Comparison of ENCODE assay signal across 39 mouse cellular contexts in genomic region chr5:98563801-98564200, GRCm38 (mm10). TPM values are rescaled to one million over a fixed set of nuclear protein-coding genes. Genes with fewer than 3 reads are reported as not detected.
DNase-seq lines count a peak whose midpoint lies in the region; ATAC-seq and TF ChIP-seq lines count a peak whose summit lies in the region.
"Had no signal": no experiment of that assay in that cellular context is flagged by ENCODE, and none has a peak within 500 bp of the region (broad histone marks: within the 10 kb centered on the region; RNA-seq: fewer than 3 reads in every experiment).

No protein-coding gene starts in this region.

- TF ChIP-seq CTCF in midbrain, postnatal 0 days (IDR thresholded peaks at IDR 0.05), result no peak

- H3K9me3 ChIP-seq in forebrain, embryonic 12.5 days, result no peaks in the 10 kb centered on the region
- no peaks in the 10 kb centered on the region for H3K9me3 ChIP-seq in forebrain, embryonic 14.5 days (replicated peaks; ENCODE audit: control insufficient read depth, low read length)
- H3K9me3 ChIP-seq in kidney, embryonic 16.5 days (ENCODE audit: low read length), result no peaks in the 10 kb centered on the region
- H3K9me3 ChIP-seq in midbrain, embryonic 12.5 days, result no peaks in the 10 kb centered on the region
- H3K9me3 ChIP-seq in midbrain, postnatal 0 days (ENCODE audit: low read length), result no peaks in the 10 kb centered on the region
- H3K9me3 ChIP-seq: embryonic facial prominence, embryonic 13.5 days; heart, embryonic 10.5 days; heart, embryonic 15.5 days; intestine, embryonic 15.5 days; limb, embryonic 12.5 days; liver, embryonic 15.5 days; lung, embryonic 15.5 days had no signal

- peak overlapping the region; percentile 50; the same call in 1 of the 2 replicates for H3K27ac ChIP-seq in forebrain, embryonic 12.5 days
- no peak overlapping the region for H3K27ac ChIP-seq in forebrain, embryonic 14.5 days (ENCODE audit: low read depth, low read length)
- H3K27ac ChIP-seq in kidney, embryonic 16.5 days (ENCODE audit: low read length), result peak overlapping the region; percentile 43; the same call in 1 of the 2 replicates
- 0 out of 2 replicates have a peak overlapping the region, but pooled peaks have one; percentile 6 for H3K27ac ChIP-seq in midbrain, embryonic 12.5 days (replicated peaks)
- no peak overlapping the region for H3K27ac ChIP-seq in midbrain, postnatal 0 days (ENCODE audit: low read depth, low read length)
- H3K27ac ChIP-seq: embryonic facial prominence, embryonic 13.5 days; heart, embryonic 10.5 days; heart, embryonic 15.5 days; hindbrain, postnatal 0 days; intestine, embryonic 15.5 days; left cerebral cortex, adult 2 months; limb, embryonic 12.5 days; liver, embryonic 15.5 days; lung, embryonic 15.5 days; stomach, postnatal 0 days had no signal

- H3K36me3 ChIP-seq in forebrain, embryonic 12.5 days (replicated peaks), result no peaks in the 10 kb centered on the region
- H3K36me3 ChIP-seq in forebrain, embryonic 14.5 days (ENCODE audit: control insufficient read depth, insufficient read depth, low read length), result no peaks in the 10 kb centered on the region
- H3K36me3 ChIP-seq in kidney, embryonic 16.5 days (ENCODE audit: insufficient read depth, low read length), result no peaks in the 10 kb centered on the region
- no peaks in the 10 kb centered on the region for H3K36me3 ChIP-seq in midbrain, embryonic 12.5 days
- no peaks in the 10 kb centered on the region for H3K36me3 ChIP-seq in midbrain, postnatal 0 days (ENCODE audit: insufficient read depth, low read length)
- H3K36me3 ChIP-seq: embryonic facial prominence, embryonic 13.5 days; heart, embryonic 10.5 days; heart, embryonic 15.5 days; intestine, embryonic 15.5 days; limb, embryonic 12.5 days; liver, embryonic 15.5 days; lung, embryonic 15.5 days had no signal

- WGBS in forebrain, embryonic 12.5 days, result 27% methylated on average over 9 of the region's 9 CpGs
- WGBS in forebrain, embryonic 14.5 days, result 21% methylated on average over 9 of the region's 9 CpGs
- 57% methylated on average over 9 of the region's 9 CpGs for WGBS in kidney, embryonic 16.5 days
- WGBS in midbrain, embryonic 12.5 days, result 29% methylated on average over 9 of the region's 9 CpGs
- 23% methylated on average over 9 of the region's 9 CpGs for WGBS in midbrain, postnatal 0 days

- H3K27me3 ChIP-seq in forebrain, embryonic 12.5 days, result no peaks in the 10 kb centered on the region
- H3K27me3 ChIP-seq in forebrain, embryonic 14.5 days (replicated peaks; ENCODE audit: control insufficient read depth, insufficient read depth, low read length), result no peaks in the 10 kb centered on the region
- no peaks in the 10 kb centered on the region for H3K27me3 ChIP-seq in kidney, embryonic 16.5 days (ENCODE audit: insufficient read depth, low read length)
- 0 out of 2 replicates have a peak, but pooled peaks cover 4% of the 10 kb centered on the region for H3K27me3 ChIP-seq in midbrain, embryonic 12.5 days
- H3K27me3 ChIP-seq in midbrain, postnatal 0 days (ENCODE audit: insufficient read depth, low read length), result no peaks in the 10 kb centered on the region
- H3K27me3 ChIP-seq: heart, embryonic 15.5 days; intestine, embryonic 15.5 days; limb, embryonic 12.5 days; liver, embryonic 15.5 days; lung, embryonic 15.5 days; Patski had no signal

- H3K9ac ChIP-seq in forebrain, embryonic 12.5 days, result no peak overlapping the region
- no peak overlapping the region for H3K9ac ChIP-seq in forebrain, embryonic 14.5 days (ENCODE audit: low read length)
- H3K9ac ChIP-seq in kidney, embryonic 16.5 days (replicated peaks; ENCODE audit: low read length), result no peak overlapping the region
- no peak overlapping the region for H3K9ac ChIP-seq in midbrain, embryonic 12.5 days (replicated peaks)
- H3K9ac ChIP-seq in midbrain, postnatal 0 days (replicated peaks; ENCODE audit: low read length, poor library complexity, severe bottlenecking), result no peak overlapping the region
- H3K9ac ChIP-seq: embryonic facial prominence, embryonic 13.5 days; heart, embryonic 15.5 days; intestine, embryonic 15.5 days; limb, embryonic 12.5 days; liver, embryonic 15.5 days; lung, embryonic 15.5 days had no signal

- no peak for ATAC-seq in forebrain, embryonic 12.5 days (ENCODE audit: low FRiP score)
- ATAC-seq in forebrain, embryonic 14.5 days, result no peak
- ATAC-seq in kidney, embryonic 16.5 days (ENCODE audit: low FRiP score, low TSS enrichment), result no peak
- ATAC-seq in midbrain, embryonic 12.5 days (ENCODE audit: low FRiP score, low read depth), result peak; percentile 25; the same call in 1 of the 2 replicates
- no peak for ATAC-seq in midbrain, postnatal 0 days (ENCODE audit: low FRiP score)
- ATAC-seq: hindbrain, postnatal 0 days; intestine, embryonic 15.5 days; Patski had no signal

- no peak overlapping the region for H3K4me2 ChIP-seq in forebrain, embryonic 12.5 days
- no peak overlapping the region for H3K4me2 ChIP-seq in forebrain, embryonic 14.5 days (ENCODE audit: low read length)
- no peak overlapping the region for H3K4me2 ChIP-seq in kidney, embryonic 16.5 days (replicated peaks; ENCODE audit: low read depth, low read length)
- peak overlapping the region; percentile 20; the same call in 1 of the 2 replicates for H3K4me2 ChIP-seq in midbrain, embryonic 12.5 days (replicated peaks)
- no peak overlapping the region for H3K4me2 ChIP-seq in midbrain, postnatal 0 days (ENCODE audit: low read depth, low read length, poor library complexity, severe bottlenecking)
- H3K4me2 ChIP-seq: embryonic facial prominence, embryonic 13.5 days; heart, embryonic 15.5 days; intestine, embryonic 15.5 days; limb, embryonic 12.5 days; liver, embryonic 15.5 days; lung, embryonic 15.5 days had no signal

- no peak for DNase-seq in forebrain, embryonic 14.5 days (ENCODE audit: low spot score)
- no peak for DNase-seq in kidney, adult 8-10 months
- DNase-seq in midbrain, postnatal 0 days (ENCODE audit: low spot score), result no peak
- DNase-seq in retina, embryonic 14.5 days (ENCODE audit: low spot score), result peak; percentile 34
- no peak for DNase-seq in heart, adult 9 months (ENCODE audit: low spot score in 2 of 2)
- DNase-seq: adrenal gland, postnatal 14 days; cerebellum, adult 11-12 months; cerebellum, adult 9-11 months; gastrocnemius, postnatal 10 days; kidney, adult 2 months; kidney, postnatal 14 days; right cerebral cortex, postnatal 4 days; thymus, postnatal 4 days had no signal

- no peak overlapping the region for H3K4me3 ChIP-seq in forebrain, embryonic 12.5 days (replicated peaks)
- no peak overlapping the region for H3K4me3 ChIP-seq in forebrain, embryonic 14.5 days (ENCODE audit: low read depth, low read length)
- no peak overlapping the region for H3K4me3 ChIP-seq in kidney, embryonic 16.5 days (ENCODE audit: low read length)
- H3K4me3 ChIP-seq in midbrain, embryonic 12.5 days, result no peak overlapping the region
- no peak overlapping the region for H3K4me3 ChIP-seq in midbrain, postnatal 0 days (ENCODE audit: low read depth, low read length)
- H3K4me3 ChIP-seq: embryonic facial prominence, embryonic 13.5 days; heart, embryonic 10.5 days; heart, embryonic 15.5 days; intestine, embryonic 15.5 days; left cerebral cortex, adult 2 months; limb, embryonic 12.5 days; liver, embryonic 15.5 days; lung, embryonic 15.5 days had no signal

- peaks cover 29% of the 10 kb centered on the region for H3K4me1 ChIP-seq in forebrain, embryonic 12.5 days
- H3K4me1 ChIP-seq in forebrain, embryonic 14.5 days (ENCODE audit: control insufficient read depth, insufficient read depth, low read length), result peaks cover 14% of the 10 kb centered on the region
- H3K4me1 ChIP-seq in kidney, embryonic 16.5 days (ENCODE audit: insufficient read depth, low read length), result peaks cover 14% of the 10 kb centered on the region; the same call in 1 of the 2 replicates
- peaks cover 25% of the 10 kb centered on the region for H3K4me1 ChIP-seq in midbrain, embryonic 12.5 days
- H3K4me1 ChIP-seq in midbrain, postnatal 0 days (ENCODE audit: insufficient read depth, low read length), result no peaks in the 10 kb centered on the region
- H3K4me1 ChIP-seq: intestine, embryonic 15.5 days; liver, embryonic 15.5 days had no signal

RNA-seq across cellular contexts. Expression of gene Gm11111, which starts 11.3 kb away (rescaled TPM):
- polyA plus RNA-seq in forebrain, embryonic 12.5 days (2016; fragmentation: Nextera tagmentation; extraction: Ambion mirVana), result not detected in 2 replicates
- not detected in 2 replicates for polyA plus RNA-seq in forebrain, embryonic 14.5 days (2014; fragmentation: Nextera tagmentation; extraction: Ambion mirVana)
- polyA plus RNA-seq in kidney, embryonic 16.5 days (2015; fragmentation: Nextera tagmentation; extraction: Ambion mirVana), result not detected in 2 replicates
- not detected in 2 replicates for polyA plus RNA-seq in midbrain, embryonic 12.5 days (2016; fragmentation: Nextera tagmentation; extraction: Ambion mirVana)
- total RNA-seq in midbrain, postnatal 0 days (2014; rRNA removed), result not detected in 2 replicates
- polyA plus RNA-seq in midbrain, postnatal 0 days (2015; fragmentation: Nextera tagmentation; extraction: Ambion mirVana), result not detected in 2 replicates
- total RNA-seq: adrenal gland, postnatal 14 days; gastrocnemius, postnatal 10 days; heart, postnatal 25 days; hindbrain, postnatal 0 days; layer of hippocampus, adult 18-20 months; layer of hippocampus, postnatal 14 days; left cerebral cortex, adult 2 months; left cerebral cortex, postnatal 25 days; liver, adult 2 months; megakaryocyte-erythroid progenitor cell, adult 5-6 weeks; MEL; neutrophil, adult 5-6 weeks had no signal
- polyA plus RNA-seq: embryonic facial prominence, embryonic 13.5 days; gonadal fat pad, adult 2 months; heart, embryonic 10.5 days; heart, embryonic 15.5 days; hindbrain, postnatal 0 days; intestine, embryonic 15.5 days; kidney, adult 2 months; limb, embryonic 12.5 days; liver, adult 2 months; liver, embryonic 15.5 days; lung, embryonic 15.5 days; neural tube, embryonic 11.5 days; Patski; spleen, adult 2 months; stomach, postnatal 0 days; thymus, postnatal 0 days had no signal

Comparison
In these comparisons a context has a peak if more than half of its experiments do, and no peak if none do; other contexts are left out.
1. H3K27ac ChIP-seq: peak in forebrain, embryonic 12.5 days (single experiment), kidney, embryonic 16.5 days (single experiment) and midbrain, embryonic 12.5 days (single experiment); none in forebrain, embryonic 14.5 days (single experiment) and midbrain, postnatal 0 days (single experiment).